7 mouse cellular contexts compared by ENCODE assay signal in genomic region chr5:30930121-30930520, GRCm38 (mm10). TPM values are rescaled to one million over a fixed set of nuclear protein-coding genes. Genes with fewer than 3 reads are reported as not detected.
DNase-seq lines count a peak whose midpoint lies in the region; ATAC-seq lines count a peak whose summit lies in the region.

No protein-coding gene starts in this region.

- no peak overlapping the region for H3K4me2 ChIP-seq in forebrain, embryonic 15.5 days (replicated peaks)

- H3K4me1 ChIP-seq in forebrain, embryonic 15.5 days: 0 out of 2 replicates have a peak, but pooled peaks cover 3% of the 10 kb centered on the region

- H3K36me3 ChIP-seq in forebrain, embryonic 15.5 days: no peaks in the 10 kb centered on the region

- 0 out of 2 replicates have a peak, but pooled peaks have one; percentile 38 for ATAC-seq in forebrain, embryonic 15.5 days (replicated peaks)
- ATAC-seq in neutrophil, adult 5-6 weeks (ENCODE audit: extremely low read depth, insufficient number of reproducible peaks, low FRiP score, poor library complexity, severe bottlenecking): peak; percentile 59; the same call in 1 of the 2 replicates

- no peak overlapping the region for H3K27ac ChIP-seq in forebrain, embryonic 15.5 days (replicated peaks)

- no peaks in the 10 kb centered on the region for H3K9me3 ChIP-seq in forebrain, embryonic 15.5 days

- H3K9ac ChIP-seq in forebrain, embryonic 15.5 days (replicated peaks): no peak overlapping the region

- H3K4me3 ChIP-seq in forebrain, embryonic 15.5 days: no peak overlapping the region

- DNase-seq in 3T3-L1 (ENCODE audit: low read depth, low spot score) (peak; percentile 89), A20 (ENCODE audit: low read depth, low spot score) (peak; percentile 55)
- DNase-seq in brain, adult 2 months (ENCODE audit: low read depth, low spot score): peak; percentile 89
- DNase-seq in kidney, adult 18-20 months: peak; percentile 78
- peak; percentile 77 for DNase-seq in left cerebral cortex, postnatal 4 days

- intact Hi-C loops in left cerebral cortex, postnatal 4 days (cut with DNase I): loop anchor here (5.0 kb wide), 1 partner anchor 72 kb away; no protein-coding TSS in a partner anchor

- no peaks in the 10 kb centered on the region for H3K27me3 ChIP-seq in forebrain, embryonic 15.5 days

- WGBS in forebrain, embryonic 15.5 days: 42% methylated on average over 4 of the region's 4 CpGs

RNA-seq across cellular contexts. Expression of gene Khk, which starts 8.9 kb away (rescaled TPM):
- polyA plus RNA-seq in forebrain, embryonic 15.5 days (2015; fragmentation: Nextera tagmentation; extraction: Ambion mirVana): 5.1 and 5.5 TPM in 2 replicates
- total RNA-seq in left cerebral cortex, postnatal 4 days (2021): 1 to 10 TPM; 4.7 to 4.8 TPM
- 25.7 and 28.2 TPM in 2 replicates for total RNA-seq in neutrophil, adult 5-6 weeks (2017)

RNA-seq across cellular contexts. Expression of gene Cgref1, which starts 15.3 kb away (rescaled TPM):
- polyA plus RNA-seq in forebrain, embryonic 15.5 days (2015; fragmentation: Nextera tagmentation; extraction: Ambion mirVana): 15.9 and 18.5 TPM in 2 replicates
- 10 to 100 TPM; 53.9 TPM for total RNA-seq in left cerebral cortex, postnatal 4 days (2021)
- total RNA-seq in neutrophil, adult 5-6 weeks (2017): 0.25 and 0.47 TPM in 2 replicates

RNA-seq across cellular contexts. Expression of gene Emilin1, which starts 16.9 kb away (rescaled TPM):
- polyA plus RNA-seq in forebrain, embryonic 15.5 days (2015; fragmentation: Nextera tagmentation; extraction: Ambion mirVana): 12.0 and 12.9 TPM in 2 replicates
- total RNA-seq in left cerebral cortex, postnatal 4 days (2021): 1 to 10 TPM; 7.0 to 7.9 TPM
- total RNA-seq in neutrophil, adult 5-6 weeks (2017): 2.1 and 2.2 TPM in 2 replicates

RNA-seq across cellular contexts. Expression of gene Ost4, which starts 22.5 kb away (rescaled TPM):
- 243 and 273 TPM in 2 replicates for polyA plus RNA-seq in forebrain, embryonic 15.5 days (2015; fragmentation: Nextera tagmentation; extraction: Ambion mirVana)
- 100 to 1,000 TPM in 1 of 2 experiments, 10 to 100 TPM in 1; 95.0 to 112 TPM for total RNA-seq in left cerebral cortex, postnatal 4 days (2021)
- 124 and 149 TPM in 2 replicates for total RNA-seq in neutrophil, adult 5-6 weeks (2017)

RNA-seq across cellular contexts. Expression of gene Preb, which starts 30.0 kb away (rescaled TPM):
- 123 and 127 TPM in 2 replicates for polyA plus RNA-seq in forebrain, embryonic 15.5 days (2015; fragmentation: Nextera tagmentation; extraction: Ambion mirVana)
- 100 to 1,000 TPM; 114 to 116 TPM for total RNA-seq in left cerebral cortex, postnatal 4 days (2021)
- total RNA-seq in neutrophil, adult 5-6 weeks (2017): 299 and 306 TPM in 2 replicates

Comparison
In these comparisons a context has a peak if more than half of its experiments do, and no peak if none do; other contexts are left out.
1. RNA of gene Cgref1, which starts 15.3 kb away (total RNA-seq): 53.9 TPM in left cerebral cortex, postnatal 4 days; 0.25 to 0.47 TPM in neutrophil, adult 5-6 weeks; every median in the first group is over 10 times any median in the second.
2. Peak in every context shown above with its lines, with median percentiles within 50 percentile points of each other: DNase-seq.